Mouse (Mus musculus): ENCODE data around the gene Tenm4. TPM values are rescaled to one million over a fixed set of nuclear protein-coding genes. Genes with fewer than 3 reads are reported as not detected.

Gene Tenm4
- total and polyA plus RNA-seq, 2 experiments from 2014 or later = 1.4 to 5.9 TPM

- H3K4me1 ChIP-seq (ENCODE audit: control insufficient read depth, insufficient read depth) = peaks cover 8% of the 10 kb centered on the region; the same call in 1 of the 2 replicates
- H3K4me3 ChIP-seq (ENCODE audit: low read depth, low read length) = 0 out of 2 replicates have a peak overlapping the region, but pooled peaks have one; percentile 38
- H3K27me3 ChIP-seq (ENCODE audit: control insufficient read depth, insufficient read depth, low read length) = no peaks in the 10 kb centered on the region
- DNase-seq (ENCODE audit: low spot score) (no peak), ATAC-seq (ENCODE audit: insufficient read depth, low read depth) (no peak)
- H3K36me3 ChIP-seq (replicated peaks; ENCODE audit: control insufficient read depth, insufficient read depth, low read length) = no peaks in the 10 kb centered on the region
- TF ChIP-seq EP300 (IDR thresholded peaks at IDR 0.05; ENCODE audit: low read depth) = no peak
- no peak for TF ChIP-seq CTCF (IDR thresholded peaks at IDR 0.05; ENCODE audit: low read depth)
- whole genome bisulfite sequencing = 31% methylated on average over 4 of the region's 4 CpGs
- 0 out of 2 replicates have a peak overlapping the region, but pooled peaks have one; percentile 2 for H3K27ac ChIP-seq (ENCODE audit: low read depth)
- H3K9ac ChIP-seq (replicated peaks; ENCODE audit: low read depth, low read length) = no peak overlapping the region
- H3K9me3 ChIP-seq (replicated peaks; ENCODE audit: control insufficient read depth, low read length) = no peaks in the 10 kb centered on the region
- H3K4me2 ChIP-seq (ENCODE audit: low read depth, low read length) = peak overlapping the region; percentile 53
Measured at GRCm38 (mm10) chr7:96152431-96152830, 18.6 kb upstream of the Tenm4 start.

GRCm38 (mm10) chr7:96152924-96153359 lies 18.1 kb upstream of the Tenm4 start:
- WGBS = 2% methylated on average over 10 of the region's 10 CpGs
- no peak overlapping the region for H3K9ac ChIP-seq (replicated peaks; ENCODE audit: low read depth, low read length)
- ATAC-seq (ENCODE audit: insufficient read depth, low read depth) = peak; percentile 95

GRCm38 (mm10) chr7:96154025-96154424 lies 17.0 kb upstream of the Tenm4 start:
- DNase-seq (ENCODE audit: low spot score) = no peak
- H3K9me3 ChIP-seq (replicated peaks; ENCODE audit: control insufficient read depth, low read length) = no peaks in the 10 kb centered on the region
- H3K4me3 ChIP-seq (ENCODE audit: low read depth, low read length) = no peak overlapping the region
- H3K4me2 ChIP-seq (ENCODE audit: low read depth, low read length) = no peak overlapping the region
- no peaks in the 10 kb centered on the region for H3K4me1 ChIP-seq (ENCODE audit: control insufficient read depth, insufficient read depth)
- WGBS = 86% methylated on average over 3 of the region's 3 CpGs
- no peaks in the 10 kb centered on the region for H3K36me3 ChIP-seq (replicated peaks; ENCODE audit: control insufficient read depth, insufficient read depth, low read length)
- TF ChIP-seq CTCF (IDR thresholded peaks at IDR 0.05; ENCODE audit: low read depth) (no peak), EP300 (IDR thresholded peaks at IDR 0.05; ENCODE audit: low read depth) (no peak)
- no peak overlapping the region for H3K27ac ChIP-seq (ENCODE audit: low read depth)
- ATAC-seq (ENCODE audit: insufficient read depth, low read depth) = no peak
- no peaks in the 10 kb centered on the region for H3K27me3 ChIP-seq (ENCODE audit: control insufficient read depth, insufficient read depth, low read length)
- no peak overlapping the region for H3K9ac ChIP-seq (replicated peaks; ENCODE audit: low read depth, low read length)

More at GRCm38 (mm10) chr7:96152924-96153359, 18.1 kb upstream of the Tenm4 start:
- peak; percentile 44 for TF ChIP-seq CTCF (IDR thresholded peaks at IDR 0.05; ENCODE audit: low read depth)
- no peak for TF ChIP-seq EP300 (IDR thresholded peaks at IDR 0.05; ENCODE audit: low read depth)
- Histone ChIP-seq H3K27ac (ENCODE audit: low read depth) (0 out of 2 replicates have a peak overlapping the region, but pooled peaks have one; percentile 2), H3K4me2 (ENCODE audit: low read depth, low read length) (peak overlapping the region; percentile 53), H3K4me3 (ENCODE audit: low read depth, low read length) (peak overlapping the region; percentile 38), H3K4me1 (ENCODE audit: control insufficient read depth, insufficient read depth) (peaks cover 5% of the 10 kb centered on the region; the same call in 1 of the 2 replicates), H3K9me3 (replicated peaks; ENCODE audit: control insufficient read depth, low read length) (no peaks in the 10 kb centered on the region), H3K27me3 (ENCODE audit: control insufficient read depth, insufficient read depth, low read length) (no peaks in the 10 kb centered on the region), H3K36me3 (replicated peaks; ENCODE audit: control insufficient read depth, insufficient read depth, low read length) (no peaks in the 10 kb centered on the region)
- peak; percentile 65 for DNase-seq (ENCODE audit: low spot score)

GRCm38 (mm10) chr7:96156481-96157255 lies 14.4 kb upstream of the Tenm4 start:
- no peak for DNase-seq (ENCODE audit: low spot score)
- H3K36me3 ChIP-seq (replicated peaks; ENCODE audit: control insufficient read depth, insufficient read depth, low read length) = no peaks in the 10 kb centered on the region
- H3K9me3 ChIP-seq (replicated peaks; ENCODE audit: control insufficient read depth, low read length) = no peaks in the 10 kb centered on the region
- no peak for ATAC-seq (ENCODE audit: insufficient read depth, low read depth)
- TF ChIP-seq EP300 (IDR thresholded peaks at IDR 0.05; ENCODE audit: low read depth) (no peak), CTCF (IDR thresholded peaks at IDR 0.05; ENCODE audit: low read depth) (no peak)
- no peak overlapping the region for H3K9ac ChIP-seq (replicated peaks; ENCODE audit: low read depth, low read length)
- H3K4me2 ChIP-seq (ENCODE audit: low read depth, low read length) = no peak overlapping the region
- H3K27me3 ChIP-seq (ENCODE audit: control insufficient read depth, insufficient read depth, low read length) = no peaks in the 10 kb centered on the region
- H3K27ac ChIP-seq (ENCODE audit: low read depth) = no peak overlapping the region
- no peak overlapping the region for H3K4me3 ChIP-seq (ENCODE audit: low read depth, low read length)
- no peaks in the 10 kb centered on the region for H3K4me1 ChIP-seq (ENCODE audit: control insufficient read depth, insufficient read depth)
- WGBS = 70% methylated on average over 7 of the region's 7 CpGs

- Histone ChIP-seq H3K36me3 (replicated peaks; ENCODE audit: control insufficient read depth, insufficient read depth, low read length) (no peaks in the 10 kb centered on the region), H3K4me3 (ENCODE audit: low read depth, low read length) (no peak overlapping the region), H3K27ac (ENCODE audit: low read depth) (no peak overlapping the region), H3K4me2 (ENCODE audit: low read depth, low read length) (no peak overlapping the region), H3K9me3 (replicated peaks; ENCODE audit: control insufficient read depth, low read length) (no peaks in the 10 kb centered on the region), H3K4me1 (ENCODE audit: control insufficient read depth, insufficient read depth) (no peaks in the 10 kb centered on the region), H3K9ac (replicated peaks; ENCODE audit: low read depth, low read length) (no peak overlapping the region), H3K27me3 (ENCODE audit: control insufficient read depth, insufficient read depth, low read length) (no peaks in the 10 kb centered on the region)
- no peak for DNase-seq (ENCODE audit: low spot score)
- ATAC-seq (ENCODE audit: insufficient read depth, low read depth) = no peak
- TF ChIP-seq CTCF (IDR thresholded peaks at IDR 0.05; ENCODE audit: low read depth) (no peak), EP300 (IDR thresholded peaks at IDR 0.05; ENCODE audit: low read depth) (no peak)
Measured at GRCm38 (mm10) chr7:96164141-96164540, 6.9 kb upstream of the Tenm4 start.

All from heart, postnatal 0 days (tissue).